Mouse (Mus musculus) adrenal gland, postnatal 14 days (tissue): ENCODE data around the gene Atp6v1e1. TPM values are rescaled to one million over a fixed set of nuclear protein-coding genes. Genes with fewer than 3 reads are reported as not detected.

Source experiments
- DNase-seq: peaks from one replicate; pipeline ENCODE4 v3.0.0; 2021; ENCODE audit warnings: mixed read lengths
- microRNA-seq, 2 experiments: library from miRNA; unstranded; fragments of <30 nt; microRNA quantifications; one replicate each; pipeline ENCODE4 v1.2.0; 2021
- total RNA-seq: library from RNA; stranded (reverse); gene quantifications from 2 replicates; pipeline ENCODE4 v1.2.3, GENCODE M21; 2021

Atp6v1e1 gene
- total RNA-seq, 1 experiment from 2014 or later: 275 TPM

- no peak for DNase-seq
Observed at GRCm38 (mm10) chr6:120769972-120770371, 52.6 kb downstream of the Atp6v1e1 start.

- DNase-seq: no peak
Observed at GRCm38 (mm10) chr6:120761151-120761550, 61.4 kb downstream of the Atp6v1e1 start.

GRCm38 (mm10) chr6:120746416-120746815 lies 76.2 kb downstream of the Atp6v1e1 start:
- DNase-seq: no peak

Small RNAs within 50 kb of the gene (microRNA-seq; reads per million reads assigned to microRNA genes)
- 0 reads per million in 2 experiments for gene Gm25193

Other genes with a start within 250 kb of the Atp6v1e1 start
- gene Cecr2, start 156.4 kb downstream of the Atp6v1e1 start, total RNA-seq: 16.3 and 20.4 TPM in 2 replicates
- gene Slc25a18, start 49.2 kb downstream of the Atp6v1e1 start, total RNA-seq: 0.22 and 0.49 TPM in 2 replicates
- 77.2 and 88.2 TPM in 2 replicates for gene Bcl2l13, start 13.4 kb upstream of the Atp6v1e1 start, total RNA-seq
- 4.7 and 7.5 TPM in 2 replicates for gene Bid, start 94.1 kb upstream of the Atp6v1e1 start, total RNA-seq